Mouse (Mus musculus): ENCODE measurements around the gene Cenpe. TPM values are rescaled to one million over a fixed set of nuclear protein-coding genes. Genes with fewer than 3 reads are reported as not detected.

Cenpe gene
- total RNA-seq, 2 experiments from 2014 or later, result 2.7 to 2.8 TPM

DNA sequence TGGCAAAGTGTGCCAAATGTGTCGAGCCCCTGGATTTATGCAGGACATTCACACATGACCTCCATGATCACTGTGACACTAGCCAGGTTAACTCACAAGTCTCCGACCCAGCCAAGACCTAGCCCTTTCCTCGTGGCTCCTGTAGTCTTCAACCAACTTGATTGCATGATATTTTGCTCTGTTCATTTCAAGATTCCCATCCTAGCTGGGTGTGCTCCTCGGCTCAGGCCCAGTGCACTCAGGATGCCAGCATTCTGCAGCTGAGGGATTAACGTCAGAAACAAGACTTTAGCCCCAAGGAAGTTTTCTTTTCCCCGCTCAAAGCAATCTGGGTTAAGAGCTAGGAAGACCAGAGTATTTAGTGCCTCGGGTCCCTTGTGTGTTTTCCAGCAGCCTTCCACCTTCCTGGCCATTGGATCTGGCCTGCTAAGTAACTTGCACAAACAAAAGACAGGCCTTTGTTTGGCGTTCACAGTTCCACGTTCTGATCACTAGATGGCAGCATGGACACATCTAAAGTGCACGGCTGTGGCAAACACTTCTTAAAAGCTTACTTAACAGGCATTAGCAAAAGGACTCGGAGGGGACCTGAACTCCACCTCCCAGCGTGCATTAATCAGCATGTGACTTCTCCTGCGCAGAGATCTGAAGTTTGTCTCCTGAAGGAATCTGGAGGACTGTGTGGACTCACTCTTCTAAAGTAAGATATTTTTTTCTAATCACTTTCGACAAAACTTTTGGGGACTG is 68.5 kb downstream of the Cenpe start, which contains the start of gene Bdh2:
Bdh2 (plus strand) TSS at position 553 of the 747 bp plus-strand sequence.
- DNase-seq, result peak; percentile 65 to 72

DNA sequence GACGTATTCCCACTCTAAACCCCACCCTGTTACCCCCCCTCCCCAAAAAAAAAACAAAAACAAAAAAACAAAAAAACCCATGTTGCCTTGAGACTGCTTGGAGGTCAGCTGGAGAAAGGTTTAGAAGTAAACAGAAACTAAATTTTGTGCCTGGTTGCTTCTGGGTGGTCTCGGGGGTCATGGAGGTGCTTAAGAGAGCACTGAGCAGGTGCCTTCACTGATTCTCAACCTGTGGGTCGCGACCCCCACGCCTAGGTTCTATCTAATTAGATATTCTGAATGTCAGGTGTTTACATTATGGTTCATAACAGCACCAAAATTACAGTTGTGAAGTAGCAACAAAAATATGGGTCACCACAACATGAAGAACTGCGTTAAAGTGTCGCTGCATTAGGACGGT is 69.4 kb downstream of the Cenpe start:
- no peak for DNase-seq

DNA sequence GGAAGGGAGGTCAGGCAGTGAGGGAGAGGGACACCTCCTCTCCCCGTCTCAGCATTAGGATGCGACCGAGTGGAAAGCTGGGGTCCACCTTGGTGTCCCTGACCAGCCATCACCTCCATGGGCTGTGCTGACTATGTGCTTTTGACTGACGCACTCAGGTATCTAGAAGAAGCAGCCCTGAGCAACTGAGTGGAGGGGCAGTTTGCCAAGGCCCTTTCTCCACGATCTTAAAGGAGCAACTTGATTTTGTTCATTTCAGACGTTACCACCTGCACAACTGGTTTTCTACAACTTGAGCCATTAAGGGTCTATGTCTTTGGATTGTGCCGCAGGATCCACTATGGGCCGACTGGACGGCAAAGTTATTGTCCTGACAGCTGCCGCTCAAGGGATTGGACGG is 72.9 kb downstream of the Cenpe start:
- DNase-seq, result no peak

DNA sequence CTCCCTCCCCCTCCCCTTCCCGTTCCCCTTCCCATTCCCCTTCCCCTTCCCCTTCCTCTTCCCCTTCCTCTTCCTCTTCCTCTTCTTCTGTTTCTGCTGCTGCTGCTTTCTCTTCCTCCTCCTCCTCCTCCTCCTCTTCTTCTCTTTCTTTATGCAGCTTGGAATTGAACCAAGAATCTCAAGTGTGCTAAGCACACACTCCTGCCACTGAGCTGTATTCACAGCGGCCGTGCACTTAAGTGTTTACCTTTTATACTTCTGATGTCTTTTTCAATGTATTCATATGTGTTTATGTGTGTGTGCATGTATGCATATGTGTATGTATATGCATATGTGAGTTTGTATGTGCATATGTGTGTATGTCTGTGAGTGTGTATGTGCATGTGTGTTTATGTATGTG is 73.5 kb downstream of the Cenpe start:
- DNase-seq, result no peak

DNA sequence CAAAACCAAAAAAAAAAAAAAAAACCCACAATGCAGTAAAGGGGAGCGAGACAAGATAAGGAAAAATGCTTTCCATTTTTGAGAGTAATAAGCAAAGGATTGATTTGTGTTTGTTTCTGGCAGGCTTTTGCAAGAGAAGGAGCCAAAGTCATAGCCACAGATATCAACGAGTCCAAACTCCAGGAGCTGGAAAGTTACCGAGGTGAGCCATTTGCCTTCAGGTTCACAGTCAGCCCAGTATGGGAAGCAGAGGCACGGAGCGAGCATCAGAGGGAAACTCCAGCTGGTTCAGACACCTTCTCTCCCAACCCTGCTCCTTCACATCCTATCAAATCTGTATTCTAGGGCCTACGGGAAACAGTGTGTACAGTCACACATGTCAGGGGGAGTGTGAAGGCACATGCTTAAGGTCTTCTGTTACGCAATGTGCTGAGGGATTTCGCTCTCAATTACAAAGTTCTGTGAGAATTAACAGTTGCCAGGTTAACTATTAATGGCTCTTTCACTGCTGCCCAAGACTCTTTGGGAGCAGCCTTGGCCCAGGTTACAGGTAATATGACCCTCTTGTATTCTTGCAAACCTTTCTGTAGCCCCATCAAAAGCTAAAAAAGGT is 75.9 kb downstream of the Cenpe start:
- no peak for DNase-seq

DNA sequence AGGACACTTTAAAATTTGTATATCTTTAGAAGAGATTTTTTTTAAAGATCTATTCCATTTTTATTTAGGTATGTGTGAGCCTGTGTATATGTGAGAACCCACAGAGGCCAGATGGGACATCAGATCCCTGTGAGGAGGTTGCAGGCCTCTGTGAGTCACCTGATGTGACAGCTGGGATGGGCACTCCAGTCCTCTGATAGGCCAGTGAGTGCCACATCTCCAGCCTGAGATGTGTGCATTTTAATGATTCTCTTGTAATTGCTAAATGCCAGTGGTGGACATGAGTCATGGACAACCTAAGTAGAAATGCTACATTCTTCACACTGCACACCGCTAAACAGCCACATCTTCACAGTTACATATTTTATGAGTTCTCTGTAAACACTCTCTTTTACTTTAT is 76.8 kb downstream of the Cenpe start:
- no peak for DNase-seq

DNA sequence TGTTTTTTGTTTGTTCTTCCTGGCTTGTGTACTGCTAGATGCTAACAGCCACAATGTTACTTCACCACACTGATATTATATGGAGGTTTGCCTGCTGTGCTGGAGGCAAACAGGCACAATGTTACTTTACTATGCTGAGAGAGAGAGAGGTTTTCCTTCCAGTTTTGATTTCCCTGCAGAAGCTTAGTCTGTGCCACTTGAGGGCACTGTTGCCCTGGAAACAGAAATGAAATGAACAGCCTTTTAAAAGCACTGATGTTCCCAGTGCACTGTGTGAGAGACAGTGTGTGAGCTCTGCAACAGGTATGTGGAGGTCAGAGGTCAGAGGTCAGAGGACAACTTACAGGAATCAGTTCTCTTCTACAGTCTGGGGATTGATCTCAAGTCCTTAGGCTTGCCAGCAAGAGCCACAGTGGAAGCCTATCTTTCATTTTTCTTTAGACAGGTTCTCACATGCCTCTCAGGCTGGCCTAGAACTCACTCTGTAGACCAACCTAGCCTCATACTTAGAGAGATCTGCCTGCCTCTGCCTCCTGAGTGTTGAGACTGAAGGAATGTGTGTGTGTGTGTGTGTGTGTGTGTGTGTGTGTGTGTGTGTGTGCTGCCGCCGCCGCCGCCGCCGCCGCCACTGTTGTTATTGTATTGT is 78.0 kb downstream of the Cenpe start:
- peak; percentile 53 to 62 for DNase-seq

DNA sequence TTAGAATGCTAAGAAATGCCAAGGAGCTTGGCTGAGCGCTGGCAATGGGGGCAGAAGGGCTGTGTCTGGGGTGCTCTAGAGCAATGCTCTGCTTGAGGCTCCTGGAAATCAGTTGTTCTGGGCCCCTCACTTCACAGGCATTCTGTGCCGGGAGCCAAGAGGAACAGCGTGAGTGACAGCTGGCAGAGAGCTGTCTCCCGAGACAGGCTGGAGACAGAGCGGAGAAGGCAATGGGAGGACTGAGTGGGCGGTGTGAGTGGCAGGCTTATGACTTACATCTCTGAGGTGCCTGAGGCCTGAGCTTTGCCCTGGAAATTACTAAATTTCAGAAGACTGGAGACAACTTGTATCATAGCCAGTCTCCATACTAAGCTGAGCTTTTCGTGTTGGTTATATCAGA is 81.4 kb downstream of the Cenpe start:
- no peak for DNase-seq

DNA sequence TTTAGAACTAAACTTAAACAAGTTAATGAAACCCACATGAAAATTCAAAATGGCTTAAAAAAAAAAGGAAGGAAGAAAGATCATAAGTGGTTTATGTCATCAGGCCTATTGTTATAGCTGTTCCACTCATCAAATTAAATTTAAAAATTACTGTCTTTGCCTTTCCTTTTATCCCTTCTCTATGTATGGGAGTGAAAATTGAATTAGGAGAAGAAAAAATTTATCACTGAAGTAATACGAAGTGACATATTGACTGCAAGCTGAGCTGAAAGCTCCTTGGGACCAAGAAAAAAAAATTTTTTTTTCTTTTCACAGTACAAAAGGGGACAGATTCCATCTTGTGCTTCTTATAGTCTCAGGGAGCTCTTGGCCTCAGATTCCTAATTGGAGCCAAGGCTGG is 83.2 kb downstream of the Cenpe start:
- DNase-seq, result no peak

DNA sequence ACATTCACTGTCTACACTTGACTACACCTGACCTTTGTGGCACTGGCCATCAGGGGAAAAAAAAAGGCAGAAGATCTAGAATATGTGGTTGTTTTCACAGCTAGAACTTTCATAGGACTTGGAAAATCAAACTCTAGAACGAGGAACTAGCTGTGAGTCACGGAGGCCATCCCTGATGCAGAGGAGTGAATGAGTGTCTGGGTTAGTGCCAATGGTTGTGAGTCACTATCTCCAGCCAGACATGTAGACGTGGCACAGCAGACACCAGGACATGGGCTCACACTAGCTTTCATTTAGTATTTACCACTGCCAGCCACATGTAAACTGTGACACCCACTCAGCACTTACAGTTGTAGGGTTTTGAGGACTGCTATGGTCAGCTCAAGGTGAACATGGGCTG is 86.2 kb downstream of the Cenpe start:
- DNase-seq, result peak; percentile 84 to 85

DNA sequence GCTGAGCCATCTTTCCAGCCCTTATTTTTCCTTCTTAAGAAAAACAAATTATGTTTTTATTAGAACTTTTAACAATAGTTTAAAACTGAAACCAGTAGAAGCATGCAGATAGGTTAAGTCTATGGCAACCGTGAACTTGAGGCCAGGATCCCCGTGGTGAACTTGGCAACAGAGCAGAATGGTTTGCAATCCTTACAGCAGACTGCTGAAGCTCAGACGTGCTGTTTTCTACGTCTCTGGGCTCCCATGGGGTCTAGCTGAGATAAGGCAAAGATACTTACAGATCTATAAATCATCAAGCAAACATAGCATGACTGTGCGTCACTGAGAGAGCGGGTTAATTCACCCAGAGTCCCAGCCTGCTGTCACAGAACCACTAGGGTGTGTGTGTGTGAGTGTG is 87.7 kb downstream of the Cenpe start:
- no peak for DNase-seq

DNA sequence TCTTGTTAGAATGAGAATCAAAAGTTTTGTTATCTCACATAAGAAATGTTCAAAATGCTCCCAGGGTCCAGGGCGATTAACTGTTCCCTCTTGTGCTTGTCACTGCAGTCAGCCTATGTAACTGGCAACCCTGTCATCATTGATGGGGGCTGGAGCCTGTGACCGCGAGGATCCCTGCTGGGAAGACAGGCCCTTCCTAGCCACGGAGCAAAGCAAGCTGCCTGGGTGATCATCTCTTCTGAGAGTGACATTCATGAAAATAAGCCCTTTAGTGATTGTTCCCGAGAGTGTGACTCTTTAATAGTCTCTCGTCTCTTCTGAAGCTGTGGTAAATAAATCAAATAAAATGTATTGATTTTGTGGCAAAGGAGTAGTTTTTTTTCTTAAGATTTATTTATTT is 91.7 kb downstream of the Cenpe start:
- no peak for DNase-seq

DNA sequence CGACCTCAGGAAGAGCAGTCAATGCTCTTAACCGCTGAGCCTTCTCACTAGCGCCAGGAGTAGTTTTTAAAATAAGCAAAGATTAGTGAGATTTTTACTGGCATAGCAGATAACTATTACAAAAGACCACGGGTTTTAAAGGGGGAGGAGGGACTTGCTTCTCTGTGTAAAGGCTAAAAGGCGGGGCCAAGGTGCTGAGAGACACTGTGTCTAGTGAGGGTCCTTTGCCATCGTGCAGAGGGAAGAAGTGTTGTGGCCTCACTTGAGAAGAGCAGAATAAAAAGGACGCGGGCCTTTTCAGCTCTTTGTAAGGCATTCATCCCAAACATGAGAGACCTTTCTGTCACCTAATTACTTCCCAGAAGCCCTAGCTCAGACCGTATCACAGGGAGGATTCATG is 92.2 kb downstream of the Cenpe start:
- DNase-seq, result no peak

DNA sequence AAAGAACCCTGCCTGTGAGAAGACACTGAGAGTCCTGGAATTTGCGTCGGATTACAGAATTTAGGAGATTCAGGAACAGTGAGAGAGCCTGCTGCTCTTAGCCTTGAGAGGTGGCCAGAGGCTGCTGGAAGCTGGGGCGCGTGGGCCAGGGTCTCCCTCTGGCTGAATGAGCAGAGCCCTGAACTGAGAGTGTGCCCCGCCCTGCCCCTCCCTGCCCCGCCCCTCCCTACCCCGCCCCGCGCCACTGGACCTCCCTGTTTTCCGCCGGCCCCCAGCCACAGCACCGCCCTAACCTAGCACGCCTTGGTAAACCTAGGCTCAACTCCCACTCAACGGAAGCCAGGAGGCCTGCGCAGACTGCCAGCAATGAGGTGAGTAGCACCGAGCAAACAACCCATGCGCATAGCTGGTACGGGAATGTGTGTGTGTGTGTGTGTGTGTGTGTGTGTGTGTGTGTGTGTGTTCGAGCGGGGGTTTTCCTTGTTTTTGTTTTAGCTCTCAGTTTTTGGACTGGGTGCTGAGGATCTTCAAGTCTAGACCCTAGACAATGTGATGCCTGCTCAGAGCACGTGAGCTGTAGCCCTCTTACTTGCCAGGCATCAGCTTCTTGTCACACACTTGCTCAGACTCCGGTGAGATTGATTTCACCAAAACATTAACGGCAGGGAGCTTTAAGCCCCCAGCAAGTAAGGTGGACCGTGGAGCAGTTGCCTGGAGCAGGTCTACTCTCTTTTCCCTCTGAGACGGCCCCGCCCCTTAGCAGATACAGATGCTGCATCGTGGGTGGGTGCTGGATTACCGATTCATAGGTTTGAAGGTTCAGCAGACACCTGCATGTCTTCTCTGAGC is 95.3 kb downstream of the Cenpe start, which contains the start of gene Slc9b2:
Slc9b2 (plus strand) TSS at position 290 of the 849 bp plus-strand sequence.
- DNase-seq, result peak; percentile 36 to 44

DNA sequence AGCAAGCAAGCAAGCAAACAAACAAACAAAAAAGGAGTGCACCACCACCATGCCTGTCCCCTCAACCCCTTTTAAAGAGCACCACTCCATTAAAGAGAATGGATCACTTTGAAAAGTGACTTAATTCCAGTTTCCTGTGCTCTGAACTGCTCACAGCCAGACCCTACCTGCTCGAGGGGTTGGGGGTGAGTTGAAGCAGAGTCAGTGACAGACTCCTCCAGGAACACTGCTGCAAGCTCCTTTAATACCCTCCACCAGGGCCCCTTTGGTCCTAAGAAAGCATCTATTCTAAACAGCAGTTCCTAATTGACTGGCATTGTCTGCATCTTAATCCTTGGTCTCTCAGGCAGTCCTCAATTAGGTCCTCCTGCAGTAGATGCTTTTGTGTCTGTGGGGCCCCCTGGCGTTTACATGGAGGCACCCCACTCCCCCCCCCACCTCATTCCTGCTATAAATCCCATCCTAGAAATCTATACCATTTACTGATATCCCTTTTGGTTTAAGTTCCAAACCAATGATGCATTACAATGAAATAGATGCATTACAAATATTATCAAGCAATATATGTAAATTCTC is 100.7 kb downstream of the Cenpe start:
- DNase-seq, result no peak

DNA sequence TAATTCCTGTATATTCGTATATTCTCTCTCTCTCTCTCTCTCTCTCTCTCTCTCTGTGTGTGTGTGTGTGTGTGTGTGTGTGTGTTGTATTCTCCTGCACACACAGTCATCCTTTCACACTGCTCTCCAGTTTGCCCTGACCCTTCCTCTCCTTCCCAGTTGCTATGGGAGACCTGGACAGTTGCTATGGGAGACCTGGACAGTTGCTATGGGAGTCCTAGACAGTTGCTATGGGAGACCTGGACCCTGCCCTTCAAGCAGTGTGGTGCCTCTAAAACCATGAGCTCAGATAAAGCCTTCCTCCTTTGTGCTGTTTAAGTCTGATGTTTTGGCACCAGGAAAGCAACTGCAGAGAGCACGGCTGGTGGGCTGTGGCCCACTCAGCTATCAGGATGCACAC is 101.4 kb downstream of the Cenpe start:
- DNase-seq, result no peak

DNA sequence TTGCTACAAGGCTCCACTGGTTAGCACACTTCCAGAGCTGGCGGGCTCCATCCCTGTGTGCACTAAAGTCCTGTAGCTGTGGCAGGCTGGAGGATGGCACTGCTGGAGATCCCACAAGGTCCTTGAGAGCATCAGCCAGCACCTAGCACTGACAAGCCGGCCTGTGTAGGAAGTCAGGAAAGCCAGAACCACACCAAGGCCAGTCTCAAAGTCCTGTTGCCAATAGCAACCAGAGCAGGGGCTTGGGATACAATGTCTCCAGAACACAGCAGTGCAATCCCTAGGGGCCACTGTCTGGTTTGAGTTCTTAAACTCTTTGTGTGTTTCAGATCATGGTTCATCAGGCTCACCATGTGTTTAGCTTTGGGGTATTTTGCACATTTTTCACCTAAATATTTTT is 102.5 kb downstream of the Cenpe start:
- DNase-seq, result no peak

DNA sequence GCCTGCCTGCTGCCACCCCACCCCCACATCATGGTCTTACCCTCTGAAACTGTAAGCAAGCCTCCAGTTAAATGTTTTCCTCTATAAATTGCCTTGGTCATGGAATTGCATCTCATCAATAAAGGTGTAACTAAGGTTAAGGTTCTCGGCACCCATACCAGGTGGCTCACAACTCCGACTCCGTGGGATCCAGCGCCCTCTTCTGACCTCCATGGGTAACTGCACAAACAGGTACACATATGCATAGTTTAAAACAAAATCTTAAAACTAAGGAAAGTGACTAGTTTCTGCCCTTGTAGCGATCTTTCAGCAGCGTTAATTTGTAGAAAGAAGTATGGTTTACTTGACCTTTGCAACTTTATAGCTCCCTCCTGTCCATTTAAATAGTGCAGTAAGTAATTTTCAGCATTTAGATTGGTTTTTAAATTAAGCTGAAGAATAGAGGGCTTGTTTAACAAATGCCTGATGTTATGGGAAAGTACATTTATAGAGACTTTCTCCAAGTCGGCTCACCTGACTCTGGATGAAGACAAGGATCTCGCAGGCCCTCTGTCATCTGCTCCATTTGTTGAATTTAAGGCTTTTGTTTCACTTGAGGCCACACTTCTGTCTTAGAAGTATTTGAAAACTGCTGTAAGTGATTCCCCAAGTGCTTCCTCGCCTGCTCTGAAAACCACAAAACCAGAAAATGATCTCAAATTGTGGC is 103.5 kb downstream of the Cenpe start:
- no peak for DNase-seq

DNA sequence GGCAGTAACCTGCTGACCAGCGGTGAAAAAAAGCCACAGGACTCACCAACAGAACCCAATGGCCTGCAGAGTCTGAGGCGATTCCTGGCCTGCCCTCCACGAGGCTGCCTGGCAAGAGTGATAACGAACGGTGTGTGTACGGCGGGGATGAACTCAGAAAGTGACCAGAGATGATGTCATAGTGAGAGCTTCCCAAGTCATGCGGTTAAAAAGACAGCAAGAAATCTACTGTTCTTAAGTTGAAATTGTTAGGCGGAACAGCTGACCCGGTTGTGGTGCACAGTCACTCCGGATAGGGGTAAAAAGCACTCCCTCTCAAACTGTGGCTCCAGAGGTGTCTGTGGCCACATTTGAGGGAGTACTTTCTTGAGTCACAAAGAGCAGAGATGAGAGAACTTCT is 106.0 kb downstream of the Cenpe start:
- no peak for DNase-seq
